Mouse (Mus musculus): ENCODE measurements around the gene Hoxb4. TPM values are rescaled to one million over a fixed set of nuclear protein-coding genes. Genes with fewer than 3 reads are reported as not detected.

The Hoxb4 gene
- total RNA-seq, 1 experiment from 2014 or later, result 4.0 TPM

Other genes with a start within 250 kb of the Hoxb4 start
- gene Atp5g1, start 242.6 kb upstream of the Hoxb4 start, total RNA-seq (2017), result 23.8 and 56.9 TPM in 2 replicates
- gene Calcoco2, start 206.3 kb upstream of the Hoxb4 start, total RNA-seq (2017), result not detected in 2 replicates
- not detected in 2 replicates for gene Ttll6, start 184.5 kb upstream of the Hoxb4 start, total RNA-seq (2017)
- gene Hoxb13, start 124.0 kb upstream of the Hoxb4 start, total RNA-seq (2017), result not detected in 2 replicates
- gene Hoxb9, start 46.8 kb upstream of the Hoxb4 start, total RNA-seq (2017), result 0.30 and 0.44 TPM in 2 replicates
- gene Hoxb8, start 36.4 kb upstream of the Hoxb4 start, total RNA-seq (2017), result not detected in 2 replicates
- gene Hoxb7, start 31.6 kb upstream of the Hoxb4 start, total RNA-seq (2017), result not detected in 2 replicates
- gene Hoxb6, start 25.8 kb upstream of the Hoxb4 start, total RNA-seq (2017), result 0.38 and 1.2 TPM in 2 replicates
- gene Hoxb5, start 14.9 kb upstream of the Hoxb4 start, total RNA-seq (2017), result 0.25 and 1.3 TPM in 2 replicates
- gene Hoxb3, start 5.1 kb downstream of the Hoxb4 start, total RNA-seq (2017), result 4.4 and 9.4 TPM in 2 replicates
- gene Hoxb2, start 32.3 kb downstream of the Hoxb4 start, total RNA-seq (2017), result 1.8 and 2.1 TPM in 2 replicates
- not detected in 2 replicates for gene Hoxb1, start 47.5 kb downstream of the Hoxb4 start, total RNA-seq (2017)
- gene Skap1, start 146.3 kb downstream of the Hoxb4 start, total RNA-seq (2017), result 2.4 and 3.6 TPM in 2 replicates

Measured in hematopoietic stem cell, adult 5-6 weeks (primary cell).